Mouse (Mus musculus) lung, postnatal 0 days (tissue): ENCODE results near the gene Pcp2.

Experiments
- CTCF ChIP-seq: IDR thresholded peaks from 2 replicates; pipeline ENCODE4 v1.5.1; 2016; ENCODE audit warnings: antibody characterized with exemption, mild to moderate bottlenecking
- EP300 ChIP-seq: IDR thresholded peaks from 2 replicates; pipeline ENCODE4 v1.6.1; 2016; ENCODE audit warnings: antibody characterized with exemption, mild to moderate bottlenecking, control low read depth

GRCm38 (mm10) chr8:3621199-3621970 is 4.0 kb downstream of the Pcp2 start, which contains the start of the genes Xab2 and Pet100:
- no peak for TF ChIP-seq CTCF
- no peak for TF ChIP-seq EP300
